Mouse (Mus musculus) A20 (cell line): Measurements from ENCODE around the gene Aff3.

Experiments
- DNase-seq: peaks from one replicate; pipeline ENCODE4 v3.0.0-alpha.2; 2011; ENCODE audit warnings: low read depth, low spot score

The Aff3 gene

GRCm38 (mm10) chr1:38288716-38289115 lies 376.0 kb downstream of the Aff3 start:
- no peak for DNase-seq

- no peak for DNase-seq
These were observed 378.2 kb downstream of the Aff3 start for GRCm38 (mm10) chr1:38286551-38286950.

- DNase-seq: no peak
These were observed 384.2 kb downstream of the Aff3 start for GRCm38 (mm10) chr1:38280549-38280948.

GRCm38 (mm10) chr1:38271312-38271711 lies 393.4 kb downstream of the Aff3 start:
- DNase-seq: no peak

GRCm38 (mm10) chr1:38268246-38269042 lies 396.3 kb downstream of the Aff3 start:
- peak; percentile 79 for DNase-seq

GRCm38 (mm10) chr1:38263251-38263650 lies 401.5 kb downstream of the Aff3 start:
- DNase-seq: no peak

GRCm38 (mm10) chr1:38262362-38263154 lies 402.2 kb downstream of the Aff3 start:
- DNase-seq: no peak

GRCm38 (mm10) chr1:38261076-38261475 lies 403.7 kb downstream of the Aff3 start:
- DNase-seq: no peak

- no peak for DNase-seq
These were observed 405.0 kb downstream of the Aff3 start for GRCm38 (mm10) chr1:38259541-38260338.

GRCm38 (mm10) chr1:38254426-38254825 lies 410.3 kb downstream of the Aff3 start:
- no peak for DNase-seq

GRCm38 (mm10) chr1:38252766-38253079 lies 412.0 kb downstream of the Aff3 start:
- peak; percentile 60 for DNase-seq

GRCm38 (mm10) chr1:38252031-38252765 lies 412.6 kb downstream of the Aff3 start:
- DNase-seq: no peak

- no peak for DNase-seq
These were observed 413.3 kb downstream of the Aff3 start for GRCm38 (mm10) chr1:38251448-38251847.

- DNase-seq: no peak
These were observed 414.5 kb downstream of the Aff3 start for GRCm38 (mm10) chr1:38250246-38250645.

- DNase-seq: no peak
These were observed 415.2 kb downstream of the Aff3 start for GRCm38 (mm10) chr1:38249561-38249960.

- no peak for DNase-seq
These were observed 416.7 kb downstream of the Aff3 start for GRCm38 (mm10) chr1:38248027-38248426.

- no peak for DNase-seq
These were observed 422.2 kb downstream of the Aff3 start for GRCm38 (mm10) chr1:38242559-38242958.

GRCm38 (mm10) chr1:38241801-38242200 lies 423.0 kb downstream of the Aff3 start:
- no peak for DNase-seq

GRCm38 (mm10) chr1:38241221-38241666 lies 423.5 kb downstream of the Aff3 start:
- no peak for DNase-seq

GRCm38 (mm10) chr1:38240438-38241220 lies 424.1 kb downstream of the Aff3 start:
- no peak for DNase-seq

- DNase-seq: no peak
These were observed 425.2 kb downstream of the Aff3 start for GRCm38 (mm10) chr1:38239516-38239915.
